Comparison of ENCODE assay signal across 13 mouse cellular contexts in the genomic region with DNA sequence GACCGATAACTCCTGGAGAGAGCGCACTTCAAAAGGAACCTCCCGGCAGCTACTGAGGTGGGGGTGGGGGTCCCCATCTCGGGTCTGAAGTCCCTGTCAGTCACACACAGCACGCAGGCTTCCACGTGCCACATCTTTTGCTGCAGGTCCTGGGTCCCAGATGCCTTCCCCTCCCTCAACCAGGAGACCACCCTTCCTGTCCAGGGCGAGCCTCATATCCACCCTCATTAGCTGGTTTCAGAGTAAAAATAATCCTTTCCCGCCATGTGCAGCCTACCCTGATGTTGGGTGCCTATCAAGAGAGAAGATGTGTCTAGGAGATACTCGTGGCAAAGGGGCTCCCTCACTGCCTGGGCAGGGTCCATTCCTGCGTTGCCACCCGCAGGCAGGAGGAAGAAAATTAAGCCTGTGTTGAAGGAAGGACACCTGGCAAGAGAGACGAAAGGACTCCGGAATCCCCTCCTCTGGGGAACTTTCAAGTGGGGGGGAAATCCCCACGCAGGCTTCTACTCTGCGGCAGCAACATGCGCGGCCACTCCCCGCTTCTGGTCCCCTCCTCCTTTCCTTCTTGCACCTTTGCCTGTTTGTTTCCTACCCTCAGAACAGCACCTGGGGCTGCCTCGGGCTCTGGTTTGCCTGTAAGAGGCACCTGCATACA. TPM values are rescaled to one million over a fixed set of nuclear protein-coding genes. Genes with fewer than 3 reads are reported as not detected.
A peak's percentile ranks its signal among the peaks of the same experiment; 100 is the strongest.
DNase-seq lines count a peak whose midpoint lies in the region; ATAC-seq lines count a peak whose summit lies in the region.
"Had no signal": no experiment of that assay in that cellular context is flagged by ENCODE, and none has a peak within 500 bp of the region (broad histone marks: within the 10 kb centered on the region; RNA-seq: fewer than 3 reads in every experiment).

No protein-coding gene starts in this region.

- H3K9ac ChIP-seq in embryonic facial prominence, embryonic 13.5 days, result no peak overlapping the region
- 0 out of 2 replicates have a peak overlapping the region, but pooled peaks have one; percentile 8 for H3K9ac ChIP-seq in limb, embryonic 12.5 days (replicated peaks)
- H3K9ac ChIP-seq: lung, embryonic 15.5 days had no signal

- peaks cover 37% of the 10 kb centered on the region for H3K4me1 ChIP-seq in heart, embryonic 10.5 days
- H3K4me1 ChIP-seq in embryonic facial prominence, embryonic 13.5 days, result peaks cover 35% of the 10 kb centered on the region
- peaks cover 25% of the 10 kb centered on the region for H3K4me1 ChIP-seq in limb, embryonic 12.5 days (replicated peaks)

- peak overlapping the region; percentile 24 for H3K4me2 ChIP-seq in embryonic facial prominence, embryonic 13.5 days
- H3K4me2 ChIP-seq in limb, embryonic 12.5 days, result peak overlapping the region; percentile 0; the same call in 1 of the 2 replicates
- H3K4me2 ChIP-seq: lung, embryonic 15.5 days had no signal

- H3K27ac ChIP-seq in heart, embryonic 10.5 days, result no peak overlapping the region
- H3K27ac ChIP-seq in embryonic facial prominence, embryonic 13.5 days, result no peak overlapping the region
- no peak overlapping the region for H3K27ac ChIP-seq in limb, embryonic 12.5 days
- H3K27ac ChIP-seq: heart, adult 2 months; lung, embryonic 15.5 days had no signal

- no peak for DNase-seq in heart, embryonic 10.5 days (ENCODE audit: low spot score)
- DNase-seq in heart, adult 11 months, result no peak
- DNase-seq in neural tube, embryonic 10.5 days (ENCODE audit: extremely low spot score, low spot score), result peak; percentile 35
- DNase-seq in cerebellum, postnatal 14 days, result no peak
- no peak for DNase-seq in embryo, embryonic 10.5 days (ENCODE audit: low spot score)
- DNase-seq: heart, adult 2 months; retina, postnatal 1 day had no signal

- H3K27me3 ChIP-seq in heart, embryonic 10.5 days (ENCODE audit: insufficient read depth, poor library complexity, severe bottlenecking), result peaks cover 98% of the 10 kb centered on the region
- H3K27me3 ChIP-seq in embryonic facial prominence, embryonic 13.5 days, result peaks cover 97% of the 10 kb centered on the region
- peaks cover 99% of the 10 kb centered on the region for H3K27me3 ChIP-seq in limb, embryonic 12.5 days

- no peak for ATAC-seq in embryonic facial prominence, embryonic 13.5 days (ENCODE audit: insufficient number of reproducible peaks, insufficient read depth, low FRiP score, low TSS enrichment, low read depth)
- no peak for ATAC-seq in limb, embryonic 12.5 days (ENCODE audit: insufficient number of reproducible peaks, insufficient read depth, low FRiP score, low TSS enrichment, low read depth)
- no peak for ATAC-seq in megakaryocyte progenitor cell, adult 5-6 weeks (replicated peaks; ENCODE audit: poor library complexity)

- H3K4me3 ChIP-seq in heart, embryonic 10.5 days, result peak overlapping the region; percentile 22; the same call in 1 of the 2 replicates
- no peak overlapping the region for H3K4me3 ChIP-seq in embryonic facial prominence, embryonic 13.5 days
- H3K4me3 ChIP-seq in limb, embryonic 12.5 days (replicated peaks), result 0 out of 2 replicates have a peak overlapping the region, but pooled peaks have one; percentile 12
- H3K4me3 ChIP-seq: heart, adult 2 months; lung, embryonic 15.5 days had no signal

- H3K9me3 ChIP-seq in heart, embryonic 10.5 days, result no peaks in the 10 kb centered on the region
- H3K9me3 ChIP-seq in embryonic facial prominence, embryonic 13.5 days, result no peaks in the 10 kb centered on the region
- no peaks in the 10 kb centered on the region for H3K9me3 ChIP-seq in limb, embryonic 12.5 days
- H3K9me3 ChIP-seq: lung, embryonic 15.5 days had no signal

- no peaks in the 10 kb centered on the region for H3K36me3 ChIP-seq in heart, embryonic 10.5 days
- H3K36me3 ChIP-seq in embryonic facial prominence, embryonic 13.5 days, result no peaks in the 10 kb centered on the region
- H3K36me3 ChIP-seq in limb, embryonic 12.5 days, result no peaks in the 10 kb centered on the region
- H3K36me3 ChIP-seq: lung, embryonic 15.5 days had no signal

- WGBS in heart, embryonic 10.5 days, result 1% methylated on average over 19 of the region's 19 CpGs
- WGBS in embryonic facial prominence, embryonic 13.5 days, result 2% methylated on average over 19 of the region's 19 CpGs
- 1% methylated on average over 19 of the region's 19 CpGs for WGBS in limb, embryonic 12.5 days

RNA-seq across cellular contexts. Expression of gene Wnt3, which starts 2.7 kb away (rescaled TPM):
- 0.28 and 1.5 TPM in 2 replicates for polyA plus RNA-seq in heart, embryonic 10.5 days (2016; fragmentation: Nextera tagmentation; extraction: Ambion mirVana)
- polyA plus RNA-seq in embryonic facial prominence, embryonic 13.5 days (2015; fragmentation: Nextera tagmentation; extraction: Ambion mirVana), result 10.0 and 11.7 TPM in 2 replicates
- 8.0 and 9.8 TPM in 2 replicates for polyA plus RNA-seq in limb, embryonic 12.5 days (2016; fragmentation: Nextera tagmentation; extraction: Ambion mirVana)
- total RNA-seq in megakaryocyte progenitor cell, adult 5-6 weeks (2015), result not detected in 2 replicates
- total RNA-seq in megakaryocyte progenitor cell, adult 5-6 weeks (2017), result not detected in 2 replicates
- total RNA-seq: heart, adult 2 months; monocyte, adult 5-6 weeks had no signal
- polyA plus RNA-seq: heart, adult 2 months had no signal

RNA-seq across cellular contexts. Expression of gene Wnt9b, which starts 21.7 kb away (rescaled TPM):
- 1.2 and 1.6 TPM in 2 replicates for polyA plus RNA-seq in heart, embryonic 10.5 days (2016; fragmentation: Nextera tagmentation; extraction: Ambion mirVana)
- 4.4 and 4.8 TPM in 2 replicates for polyA plus RNA-seq in embryonic facial prominence, embryonic 13.5 days (2015; fragmentation: Nextera tagmentation; extraction: Ambion mirVana)
- 1.5 and 1.9 TPM in 2 replicates for polyA plus RNA-seq in limb, embryonic 12.5 days (2016; fragmentation: Nextera tagmentation; extraction: Ambion mirVana)
- not detected in 2 replicates for total RNA-seq in megakaryocyte progenitor cell, adult 5-6 weeks (2015)
- total RNA-seq in megakaryocyte progenitor cell, adult 5-6 weeks (2017), result not detected in 2 replicates
- total RNA-seq: monocyte, adult 5-6 weeks had no signal
- polyA plus RNA-seq: intestine, embryonic 14.5 days had no signal
